ENCODE assay signal across 8 mouse cellular contexts in the genomic region with DNA sequence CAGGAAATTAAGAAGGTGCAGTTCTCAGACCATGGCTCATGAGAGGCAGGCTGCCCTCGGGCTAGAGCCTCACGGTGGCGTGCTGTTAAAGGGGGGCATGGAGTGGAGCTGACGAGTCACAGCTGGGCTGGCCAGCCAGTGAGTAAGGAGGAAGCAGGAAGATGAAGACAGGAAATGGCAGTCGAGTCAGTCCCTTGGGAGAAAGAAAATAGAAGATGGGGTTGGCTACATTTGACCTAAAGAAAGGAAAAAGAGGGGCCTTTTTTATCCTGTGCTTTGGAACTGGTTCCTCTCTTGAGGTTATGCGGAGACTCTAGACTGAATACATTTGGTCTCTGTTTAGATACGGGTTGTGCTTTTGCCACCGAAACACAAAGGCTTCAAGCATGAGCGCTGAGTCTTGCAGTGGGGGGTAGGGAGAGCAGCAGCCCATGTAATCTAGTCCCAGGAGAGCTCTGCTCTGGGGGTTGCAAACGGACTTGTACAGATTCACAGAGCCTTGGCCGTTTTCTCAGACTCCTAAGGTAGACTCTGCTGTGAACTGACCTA. TPM values are rescaled to one million over a fixed set of nuclear protein-coding genes. Genes with fewer than 3 reads are reported as not detected.
DNase-seq lines count a peak whose midpoint lies in the region; ATAC-seq and TF ChIP-seq lines count a peak whose summit lies in the region.

No protein-coding gene starts in this region.

- no peak overlapping the region for H3K4me3 ChIP-seq in lung, adult 2 months (replicated peaks; ENCODE audit: extremely low read depth, low read depth, low read length)
- no peak overlapping the region for H3K4me3 ChIP-seq in heart, embryonic 13.5 days
- no peak overlapping the region for H3K4me3 ChIP-seq in liver, embryonic 12.5 days
- H3K4me3 ChIP-seq in small intestine, adult 2 months (ENCODE audit: low read depth, low read length) = no peak overlapping the region

- no peaks in the 10 kb centered on the region for H3K4me1 ChIP-seq in lung, adult 2 months (ENCODE audit: control insufficient read depth, insufficient read depth, low read length)
- peaks cover 5% of the 10 kb centered on the region; the same call in 1 of the 2 replicates for H3K4me1 ChIP-seq in heart, embryonic 13.5 days
- H3K4me1 ChIP-seq in liver, embryonic 12.5 days = peaks cover 20% of the 10 kb centered on the region
- H3K4me1 ChIP-seq in small intestine, adult 2 months (ENCODE audit: control insufficient read depth, insufficient read depth, insufficient read length, low read length) = no peaks in the 10 kb centered on the region

- H3K27me3 ChIP-seq in heart, embryonic 13.5 days (replicated peaks) = no peaks in the 10 kb centered on the region
- H3K27me3 ChIP-seq in liver, embryonic 12.5 days (replicated peaks) = 0 out of 2 replicates have a peak, but pooled peaks cover 3% of the 10 kb centered on the region
- no peaks in the 10 kb centered on the region for H3K27me3 ChIP-seq in small intestine, adult 2 months (ENCODE audit: control insufficient read depth, insufficient read depth, low read length)

- peak; percentile 12 to 29 for DNase-seq in lung, adult 18-20 months
- DNase-seq in lung, adult 2 months = no peak
- DNase-seq in right cerebral cortex, adult 18-20 months = no peak
- no peak for DNase-seq in urinary bladder, postnatal 25 days (ENCODE audit: low spot score)
- no peak for DNase-seq in left cerebral cortex, adult 8-10 months (ENCODE audit: low spot score in 2 of 2)

- peak overlapping the region; percentile 40 for H3K27ac ChIP-seq in heart, embryonic 13.5 days (replicated peaks)
- H3K27ac ChIP-seq in liver, embryonic 12.5 days = no peak overlapping the region
- H3K27ac ChIP-seq in small intestine, adult 2 months (ENCODE audit: insufficient read depth, low read depth, low read length) = peak overlapping the region; percentile 26; the same call in 1 of the 2 replicates

- no peaks in the 10 kb centered on the region for H3K9me3 ChIP-seq in heart, embryonic 13.5 days
- no peaks in the 10 kb centered on the region for H3K9me3 ChIP-seq in liver, embryonic 12.5 days (replicated peaks)

- no peak overlapping the region for H3K9ac ChIP-seq in heart, embryonic 13.5 days
- H3K9ac ChIP-seq in liver, embryonic 12.5 days = no peak overlapping the region

- no peaks in the 10 kb centered on the region for H3K36me3 ChIP-seq in heart, embryonic 13.5 days
- no peaks in the 10 kb centered on the region for H3K36me3 ChIP-seq in liver, embryonic 12.5 days
- H3K36me3 ChIP-seq in small intestine, adult 2 months (ENCODE audit: control insufficient read depth, insufficient read depth, low read length) = no peaks in the 10 kb centered on the region

- TF ChIP-seq CTCF in lung, adult 2 months (IDR thresholded peaks at IDR 0.05; ENCODE audit: insufficient read depth, low read length) = no peak
- TF ChIP-seq CTCF in small intestine, adult 2 months (IDR thresholded peaks at IDR 0.05; ENCODE audit: extremely low read depth, insufficient read length, insufficient replicate concordance, low read depth, low read length) = no peak

- 58% methylated on average over 11 of the region's 11 CpGs for WGBS in lung, adult 2 months
- 48% methylated on average over 11 of the region's 11 CpGs for WGBS in heart, embryonic 13.5 days
- 35% methylated on average over 11 of the region's 11 CpGs for WGBS in liver, embryonic 12.5 days (ENCODE audit: insufficient replicate concordance)
- 73% methylated on average over 11 of the region's 11 CpGs for WGBS in small intestine, adult 2 months

- H3K4me2 ChIP-seq in heart, embryonic 13.5 days = no peak overlapping the region
- peak overlapping the region; percentile 29 for H3K4me2 ChIP-seq in liver, embryonic 12.5 days

- no peak for ATAC-seq in heart, embryonic 13.5 days (ENCODE audit: extremely low read depth, insufficient number of reproducible peaks, low FRiP score, low TSS enrichment)
- no peak for ATAC-seq in liver, embryonic 12.5 days

- TF ChIP-seq POLR2A in lung, adult 2 months (IDR thresholded peaks at IDR 0.05; ENCODE audit: borderline replicate concordance, extremely low read depth, low read depth, low read length) = no peak
- TF ChIP-seq POLR2A in small intestine, adult 2 months (IDR thresholded peaks at IDR 0.05; ENCODE audit: low read depth, low read length) = no peak

RNA-seq across cellular contexts. Expression of gene Sh3kbp1, which starts 23.1 kb away (rescaled TPM):
- polyA plus RNA-seq in lung, adult 2 months (2012; rRNA removed) = 12.2 and 16.5 TPM in 2 replicates
- polyA plus RNA-seq in heart, embryonic 13.5 days (2015; fragmentation: Nextera tagmentation; extraction: Ambion mirVana) = 85.3 and 87.8 TPM in 2 replicates
- 16.1 and 16.8 TPM in 2 replicates for polyA plus RNA-seq in liver, embryonic 12.5 days (2016; fragmentation: Nextera tagmentation; extraction: Ambion mirVana)
- polyA plus RNA-seq in small intestine, adult 2 months (2012; rRNA removed) = 2.7 and 4.4 TPM in 2 replicates
- total RNA-seq in left cerebral cortex, adult 8-10 months (2022) = 10 to 100 TPM; 56.2 to 61.8 (median 59.0) TPM

Comparison
In these comparisons a context has a peak if more than half of its experiments do, and no peak if none do; other contexts are left out.
1. DNase-seq: peak in lung, adult 18-20 months (2 of 2); none in lung, adult 2 months (single experiment), right cerebral cortex, adult 18-20 months (single experiment), urinary bladder, postnatal 25 days (single experiment) and left cerebral cortex, adult 8-10 months (0 of 2).